ENCODE assay signal across 8 mouse cellular contexts in genomic region chr8:69919010-69919409, GRCm38 (mm10). TPM values are rescaled to one million over a fixed set of nuclear protein-coding genes. Genes with fewer than 3 reads are reported as not detected.
DNase-seq lines count a peak whose midpoint lies in the region; ATAC-seq and TF ChIP-seq lines count a peak whose summit lies in the region.

No protein-coding gene starts in this region.

- H3K27ac ChIP-seq in gastrocnemius, adult 2 months = peak overlapping the region; percentile 51
- no peak overlapping the region for H3K27ac ChIP-seq in hindbrain, postnatal 0 days
- peak overlapping the region; percentile 88 for H3K27ac ChIP-seq in macrophage

- ATAC-seq in hindbrain, postnatal 0 days = peak; percentile 64

- no peak overlapping the region for H3K9ac ChIP-seq in hindbrain, postnatal 0 days (replicated peaks; ENCODE audit: low read length)

- no peak overlapping the region for H3K4me3 ChIP-seq in gastrocnemius, adult 2 months
- H3K4me3 ChIP-seq in hindbrain, postnatal 0 days (ENCODE audit: low read length) = no peak overlapping the region
- no peak overlapping the region for H3K4me3 ChIP-seq in macrophage (ENCODE audit: inconsistent target)

- 50% methylated on average over 1 of the region's 1 CpGs for WGBS in hindbrain, postnatal 0 days
- 0% methylated on average over 1 of the region's 1 CpGs for WGBS in macrophage (ENCODE audit: missing documents)

- peak; percentile 92 for TF ChIP-seq CTCF in gastrocnemius, adult 2 months (IDR thresholded peaks at IDR 0.05)
- peak; percentile 96 for TF ChIP-seq CTCF in hindbrain, postnatal 0 days (IDR thresholded peaks at IDR 0.05; ENCODE audit: low read depth)

- no peaks in the 10 kb centered on the region for H3K27me3 ChIP-seq in hindbrain, postnatal 0 days (ENCODE audit: insufficient read depth, low read length)

- H3K4me1 ChIP-seq in hindbrain, postnatal 0 days (ENCODE audit: insufficient read depth, low read length) = no peaks in the 10 kb centered on the region

- peaks cover 17% of the 10 kb centered on the region for H3K36me3 ChIP-seq in hindbrain, postnatal 0 days (ENCODE audit: insufficient read depth, low read length)
- H3K36me3 ChIP-seq in macrophage (ENCODE audit: inconsistent target) = peaks cover 42% of the 10 kb centered on the region

- H3K4me2 ChIP-seq in hindbrain, postnatal 0 days (ENCODE audit: low read depth, low read length) = no peak overlapping the region

- intact Hi-C loops in gastrocnemius, adult 2 months (cut with DNase I) = loop anchor here (10.0 kb wide), 1 partner anchor 316 kb away; the partner anchor contains the start of genes Armc6 and Sugp2

- peaks cover 69% of the 10 kb centered on the region for H3K79me2 ChIP-seq in macrophage (ENCODE audit: inconsistent target)

- peak; percentile 79 for DNase-seq in WW6 (ENCODE audit: low read depth, low spot score)
- DNase-seq in cerebellum, postnatal 25 days = peak; percentile 71 to 84
- DNase-seq in gastrocnemius, adult 2 months = peak; percentile 66
- peak; percentile 92 for DNase-seq in hindbrain, postnatal 0 days (ENCODE audit: low spot score)
- peak; percentile 83 for DNase-seq in left cerebral cortex, adult 11 months (ENCODE audit: low spot score)
- peak; percentile 81 for DNase-seq in retina, postnatal 7 days (ENCODE audit: low read depth, low spot score)
- DNase-seq in urinary bladder, postnatal 25 days (ENCODE audit: low spot score) = peak; percentile 61

- no peaks in the 10 kb centered on the region for H3K9me3 ChIP-seq in hindbrain, postnatal 0 days (ENCODE audit: low read length)

RNA-seq across cellular contexts. Expression of gene Yjefn3, which starts 16.5 kb away (rescaled TPM):
- 10 to 100 TPM in 1 of 2 experiments, 1 to 10 TPM in 1; 9.5 to 14.5 TPM for total RNA-seq in gastrocnemius, adult 2 months (2021)
- 8.4 and 10.7 TPM in 2 replicates for total RNA-seq in hindbrain, postnatal 0 days (2014; rRNA removed)
- polyA plus RNA-seq in hindbrain, postnatal 0 days (2015; fragmentation: Nextera tagmentation; extraction: Ambion mirVana) = 13.3 and 13.8 TPM in 2 replicates
- not detected for total RNA-seq in macrophage (2018; cell fraction: chromatin; rRNA removed)
- total RNA-seq in macrophage (2018; cell fraction: cytosol; rRNA removed) = 1 to 10 TPM in 3 of 26 experiments, under 1 TPM in 13, not detected in 10; 0.14 to 1.8 (median 0.49) TPM
- 1 to 10 TPM in 2 of 26 experiments, under 1 TPM in 1, not detected in 23; 0.72 to 3.0 (median 1.6) TPM for total RNA-seq in macrophage (2018; cell fraction: nucleus; rRNA removed)
- polyA plus RNA-seq in macrophage (2018) = 0.68 TPM in 1 of 3 replicates, not detected in the others

RNA-seq across cellular contexts. Expression of gene Ndufa13, which starts 16.7 kb away (rescaled TPM):
- 100 to 1,000 TPM; 312 to 399 TPM for total RNA-seq in gastrocnemius, adult 2 months (2021)
- total RNA-seq in hindbrain, postnatal 0 days (2014; rRNA removed) = 61.0 and 91.4 TPM in 2 replicates
- polyA plus RNA-seq in hindbrain, postnatal 0 days (2015; fragmentation: Nextera tagmentation; extraction: Ambion mirVana) = 269 and 275 TPM in 2 replicates
- total RNA-seq in macrophage (2018; cell fraction: chromatin; rRNA removed) = 10 to 100 TPM in 6 of 26 experiments, 1 to 10 TPM in 19, under 1 TPM in 1; 0.81 to 18.8 (median 6.0) TPM
- 100 to 1,000 TPM in 3 of 26 experiments, 10 to 100 TPM in 23; 70.4 to 103 (median 93.4) TPM for total RNA-seq in macrophage (2018; cell fraction: cytosol; rRNA removed)
- 10 to 100 TPM; 10.9 to 49.2 (median 25.6) TPM for total RNA-seq in macrophage (2018; cell fraction: nucleus; rRNA removed)
- 46.3 to 85.8 TPM (median 78.8 TPM) in 3 replicates for polyA plus RNA-seq in macrophage (2018)

RNA-seq across cellular contexts. Expression of gene Tssk6, which starts 17.0 kb away (rescaled TPM):
- not detected for total RNA-seq in gastrocnemius, adult 2 months (2021)
- 1.6 and 1.8 TPM in 2 replicates for total RNA-seq in hindbrain, postnatal 0 days (2014; rRNA removed)
- polyA plus RNA-seq in hindbrain, postnatal 0 days (2015; fragmentation: Nextera tagmentation; extraction: Ambion mirVana) = 3.7 and 4.3 TPM in 2 replicates
- total RNA-seq in macrophage (2018; cell fraction: chromatin; rRNA removed) = under 1 TPM in 5 of 26 experiments, not detected in 21; 0.55 to 0.86 (median 0.70) TPM
- under 1 TPM in 24 of 26 experiments, not detected in 2; 0.09 to 0.80 (median 0.35) TPM for total RNA-seq in macrophage (2018; cell fraction: cytosol; rRNA removed)
- total RNA-seq in macrophage (2018; cell fraction: nucleus; rRNA removed) = 1 to 10 TPM in 2 of 26 experiments, under 1 TPM in 9, not detected in 15; 0.39 to 1.2 (median 0.60) TPM
- polyA plus RNA-seq in macrophage (2018) = 0.22 to 0.84 TPM in 2 of 3 replicates, not detected in the other

RNA-seq across cellular contexts. Expression of gene Cilp2, which starts 31.5 kb away (rescaled TPM):
- total RNA-seq in gastrocnemius, adult 2 months (2021) = 10 to 100 TPM in 1 of 2 experiments, 1 to 10 TPM in 1; 3.5 to 18.9 TPM
- 14.3 and 19.2 TPM in 2 replicates for total RNA-seq in hindbrain, postnatal 0 days (2014; rRNA removed)
- 6.9 and 7.2 TPM in 2 replicates for polyA plus RNA-seq in hindbrain, postnatal 0 days (2015; fragmentation: Nextera tagmentation; extraction: Ambion mirVana)
- total RNA-seq in macrophage (2018; cell fraction: chromatin; rRNA removed) = under 1 TPM in 1 of 26 experiments, not detected in 25; 0.19 TPM
- total RNA-seq in macrophage (2018; cell fraction: cytosol; rRNA removed) = under 1 TPM in 1 of 26 experiments, not detected in 25; 0.05 TPM
- total RNA-seq in macrophage (2018; cell fraction: nucleus; rRNA removed) = under 1 TPM in 1 of 26 experiments, not detected in 25; 0.12 TPM
- not detected in 3 replicates for polyA plus RNA-seq in macrophage (2018)
